Mouse (Mus musculus) heart, embryonic 13.5 days (tissue): ENCODE data around the gene Scgb1b12. TPM values are rescaled to one million over a fixed set of nuclear protein-coding genes. Genes with fewer than 3 reads are reported as not detected.
"Not testable (repeated sequence)": the region's sequence is repeated elsewhere in the genome, so short reads cannot be mapped to it uniquely, and the experiment has no call there.

ENCODE experiments used
- ATAC-seq: fragments of 200-750 bp; cut with Nextera tagmentation; 2 replicates; pipeline ENCODE4 v1.8.0; 2017; ENCODE audit warnings: moderate TSS enrichment; ENCODE audit not compliant: insufficient number of reproducible peaks, low FRiP score, low TSS enrichment; ENCODE audit errors: extremely low read depth
- H3K27ac ChIP-seq: fragments of 300-500 bp; sonication (generic); replicated peaks from 2 replicates; pipeline ENCODE4 v1.5.1; 2015; ENCODE audit warnings: moderate library complexity, mild to moderate bottlenecking, inconsistent platforms
- H3K27me3 ChIP-seq: fragments of 300-500 bp; sonication (generic); replicated peaks from 2 replicates; pipeline ENCODE4 v1.6.1; 2015; ENCODE audit warnings: mild to moderate bottlenecking, inconsistent platforms
- H3K36me3 ChIP-seq: fragments of 300-500 bp; sonication (generic); 2 replicates; pipeline ENCODE4 v1.6.1; 2015; ENCODE audit warnings: mild to moderate bottlenecking, inconsistent platforms
- H3K4me1 ChIP-seq: fragments of 300-500 bp; sonication (generic); 2 replicates; pipeline ENCODE4 v1.6.1; 2015; ENCODE audit warnings: inconsistent platforms
- H3K4me2 ChIP-seq: fragments of 300-500 bp; sonication (generic); 2 replicates; pipeline ENCODE4 v1.6.1; 2015; ENCODE audit warnings: inconsistent platforms, mild to moderate bottlenecking, moderate library complexity
- H3K4me3 ChIP-seq: fragments of 300-500 bp; sonication (generic); 2 replicates; pipeline ENCODE4 v1.5.1; 2015; ENCODE audit warnings: moderate library complexity, mild to moderate bottlenecking, inconsistent platforms
- H3K9ac ChIP-seq: fragments of 300-500 bp; sonication (generic); 2 replicates; pipeline ENCODE4 v1.6.1; 2015; ENCODE audit warnings: inconsistent platforms, mild to moderate bottlenecking, moderate library complexity
- H3K9me3 ChIP-seq: fragments of 300-500 bp; sonication (generic); 2 replicates; pipeline ENCODE4 v1.6.1; 2016; ENCODE audit warnings: inconsistent platforms
- WGBS: fragments of 180-500 bp; shearing (Covaris S2); methylation state at CpG from one replicate; pipeline ENCODE4 v1.1.7; 2015; ENCODE audit warnings: mixed read lengths; 5-methylcytosine and 5-hydroxymethylcytosine counted together
- polyA plus RNA-seq: library from polyadenylated mRNA; unstranded; fragments of >200 nt; fragmentation: Nextera tagmentation; extraction: Ambion mirVana; gene quantifications from 2 replicates; pipeline ENCODE4 v1.2.1, GENCODE M21; 2015

Gene Scgb1b12
- polyA plus RNA-seq = not detected in 2 replicates

DNA sequence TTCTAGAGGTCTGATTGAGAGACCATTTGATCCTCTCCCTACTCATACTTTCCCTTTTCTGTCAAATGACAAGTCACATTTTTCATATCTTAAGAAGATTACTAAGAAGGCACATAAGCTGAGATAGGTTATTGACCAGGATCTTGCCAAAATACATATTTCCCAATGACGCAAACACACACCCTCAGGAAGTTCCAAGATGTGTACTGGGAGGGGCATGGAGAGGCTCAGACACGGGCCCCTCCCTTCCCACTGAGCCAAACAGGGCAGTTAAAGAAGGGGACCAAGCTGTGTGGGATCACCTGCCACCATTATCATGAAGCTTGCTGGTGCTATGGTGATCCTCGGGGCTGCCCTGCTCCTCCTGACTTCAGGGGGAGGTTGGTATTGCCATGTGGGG is at the start of gene Scgb1b12:
Gene Scgb1b12, plus strand, starts transcription at position 301 of the 400 bp plus-strand sequence.
- not testable (repeated sequence) for H3K9ac ChIP-seq, H3K36me3 ChIP-seq, H3K4me2 ChIP-seq, ATAC-seq, H3K4me3 ChIP-seq, H3K9me3 ChIP-seq, H3K27me3 ChIP-seq, H3K27ac ChIP-seq, H3K4me1 ChIP-seq
- WGBS = 65% methylated on average over 2 of the region's 3 CpGs

DNA sequence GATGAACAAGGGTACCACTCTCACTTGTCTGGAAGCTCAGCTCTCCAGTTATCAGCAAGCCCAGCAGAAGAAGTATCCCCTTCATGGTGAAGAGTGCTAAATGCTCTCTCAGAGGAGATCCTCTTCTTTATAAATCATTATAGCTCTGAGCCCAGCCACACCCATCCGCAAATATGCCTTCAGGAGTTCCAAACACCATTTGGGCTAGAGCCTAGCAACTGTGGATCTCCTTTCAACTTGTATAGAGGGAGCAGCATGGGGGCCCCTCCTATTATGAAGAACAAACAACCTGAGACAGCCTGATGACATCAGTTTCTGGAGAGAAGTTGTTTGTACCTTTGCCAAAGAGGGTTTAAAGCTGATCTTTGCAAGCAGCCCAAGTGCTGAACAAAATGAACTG is 6.8 kb upstream of the Scgb1b12 start, which contains the start of gene Scgb2b12:
Gene Scgb2b12, minus strand, starts transcription at position 101 of the 400 bp plus-strand sequence.
- H3K36me3 ChIP-seq, H3K27me3 ChIP-seq, H3K4me1 ChIP-seq, H3K4me3 ChIP-seq, H3K27ac ChIP-seq, H3K4me2 ChIP-seq, H3K9me3 ChIP-seq, H3K9ac ChIP-seq, ATAC-seq: not testable (repeated sequence)
- 50% methylated on average over 1 of the region's 1 CpGs for WGBS

Other genes with a start within 250 kb of the Scgb1b12 start
- not detected in 2 replicates for gene Scgb1b10, start 233.3 kb upstream of the Scgb1b12 start, polyA plus RNA-seq
- not detected in 2 replicates for gene Scgb2b11, start 123.0 kb upstream of the Scgb1b12 start, polyA plus RNA-seq
- gene Scgb1b11, start 111.3 kb upstream of the Scgb1b12 start, polyA plus RNA-seq = not detected in 2 replicates
- not detected in 2 replicates for gene Scgb2b12, start 6.9 kb upstream of the Scgb1b12 start, polyA plus RNA-seq
- not detected in 2 replicates for gene Scgb1b29, start 107.4 kb downstream of the Scgb1b12 start, polyA plus RNA-seq